Mouse (Mus musculus): ENCODE results near the gene Bola3.
A peak's percentile ranks its signal among the peaks of the same experiment; 100 is the strongest.
"Not testable (repeated sequence)": the region's sequence is repeated elsewhere in the genome, so short reads cannot be mapped to it uniquely, and the experiment has no call there.

Gene Bola3

DNA sequence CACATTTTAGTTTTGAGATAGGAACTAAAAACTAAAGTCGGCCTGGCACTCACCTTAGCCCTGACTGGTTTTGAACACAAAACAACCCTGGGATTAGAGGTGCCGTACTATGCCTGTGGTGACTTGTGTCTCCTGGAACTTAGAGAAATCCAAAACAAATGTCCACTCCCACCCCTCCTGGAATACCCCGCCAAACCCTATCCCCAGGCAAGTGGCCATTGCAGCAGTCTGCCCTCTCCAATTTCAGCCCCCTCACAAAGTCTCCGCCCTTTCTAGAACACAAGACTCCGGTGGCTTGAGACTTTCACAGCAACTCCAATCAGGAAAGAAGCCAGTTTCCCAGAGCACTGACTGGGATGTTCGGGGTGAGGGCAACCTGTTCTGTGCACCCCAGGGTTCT is at the start of gene Bola3:
Gene Bola3, plus strand, starts transcription at position 275 of the 400 bp plus-strand sequence.
- DNase-seq (ENCODE audit: low spot score in 2 of 2): no peak

GRCm38 (mm10) chr6:83300447-83301229 is 48.3 kb upstream of the Bola3 start:
- DNase-seq (ENCODE audit: low spot score in 2 of 2): no peak

- no peak for DNase-seq (ENCODE audit: low spot score in 2 of 2)
Observed at GRCm38 (mm10) chr6:83301294-83301693, 47.7 kb upstream of the Bola3 start.

GRCm38 (mm10) chr6:83302264-83302663 is 46.7 kb upstream of the Bola3 start:
- no peak for DNase-seq (ENCODE audit: low spot score in 2 of 2)

DNA sequence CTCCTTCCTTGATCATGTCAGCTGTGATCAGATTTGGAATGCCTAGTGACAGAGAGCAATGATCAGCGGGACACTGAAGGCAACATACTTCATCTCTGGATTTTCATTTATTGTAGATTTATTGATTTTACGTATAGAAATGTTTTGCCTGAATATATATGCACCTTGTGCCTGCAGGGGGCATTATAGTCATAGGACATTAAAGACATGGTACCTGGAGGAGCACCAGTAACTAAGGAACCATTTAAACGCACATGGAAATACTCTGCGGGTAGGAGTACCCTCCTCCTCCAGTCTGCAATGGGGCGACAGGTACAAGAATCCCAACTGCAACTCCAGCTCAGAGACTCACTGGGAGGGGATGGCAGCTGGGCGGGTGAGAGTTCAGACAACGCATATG is 39.9 kb upstream of the Bola3 start:
- no peak for DNase-seq (ENCODE audit: low spot score in 2 of 2)

- DNase-seq (ENCODE audit: low spot score in 2 of 2): no peak
Observed at GRCm38 (mm10) chr6:83311206-83311605, 37.7 kb upstream of the Bola3 start.

DNA sequence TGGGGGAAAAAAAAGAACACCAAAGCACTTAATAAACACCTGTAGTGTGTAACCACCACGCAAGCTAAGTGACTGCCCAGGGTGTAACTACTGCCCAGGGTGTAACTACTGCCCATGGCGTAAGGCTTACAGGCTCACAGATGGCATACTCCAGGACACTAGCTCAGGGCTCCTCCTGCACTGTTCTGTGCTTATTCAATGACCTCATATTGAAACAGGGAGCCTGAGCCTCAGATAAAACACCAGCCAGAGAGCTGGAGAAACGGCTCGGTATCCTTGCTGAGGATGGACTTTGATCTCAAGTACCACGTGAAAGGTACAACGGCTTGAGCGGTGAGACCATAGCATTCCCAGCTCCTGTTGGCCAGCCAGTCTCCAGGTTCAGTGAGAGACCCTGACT is 36.9 kb upstream of the Bola3 start:
- DNase-seq (ENCODE audit: low spot score in 2 of 2): no peak

DNA sequence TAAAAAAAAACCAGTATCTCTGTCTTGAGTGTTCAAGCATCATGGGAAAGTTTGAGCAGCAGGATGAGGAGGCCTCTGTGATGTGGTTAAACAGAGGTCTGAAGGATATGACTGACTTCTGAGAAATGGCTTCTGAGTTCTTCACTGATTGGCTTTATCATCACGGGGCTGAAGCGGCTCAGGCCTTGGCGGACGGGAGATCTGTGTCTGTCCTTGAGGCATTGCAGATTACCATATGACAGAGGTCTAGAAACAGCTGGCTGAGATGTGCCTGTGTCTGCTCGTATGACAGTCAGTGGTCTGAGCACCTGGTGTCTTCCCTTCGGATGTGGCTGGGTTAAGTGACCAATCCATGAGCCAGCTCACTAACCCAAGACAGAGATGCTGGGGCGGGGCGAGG is 36.4 kb upstream of the Bola3 start:
- DNase-seq (ENCODE audit: low spot score in 2 of 2): no peak

GRCm38 (mm10) chr6:83315293-83315692 is 33.7 kb upstream of the Bola3 start:
- DNase-seq (ENCODE audit: low spot score in 2 of 2): no peak

DNA sequence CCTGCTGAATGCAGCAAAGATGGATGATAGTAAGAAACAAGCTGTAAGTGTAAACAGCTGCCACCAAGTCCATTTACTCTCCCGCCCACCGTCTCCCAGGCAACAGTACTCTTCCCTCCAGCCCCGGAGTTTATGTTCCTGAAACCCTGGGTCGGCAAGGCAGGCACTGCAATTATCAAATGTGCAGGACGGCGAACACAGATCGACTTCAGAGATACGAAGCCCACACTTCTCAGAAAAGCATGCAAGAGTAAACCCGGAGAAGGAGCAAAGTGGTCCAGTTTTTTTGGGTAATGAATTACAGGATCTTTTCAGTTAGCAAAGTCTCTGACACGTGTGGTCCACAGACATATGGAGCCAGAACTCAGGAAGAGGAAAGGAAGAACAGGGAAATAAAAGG is 32.9 kb upstream of the Bola3 start:
- peak; percentile 41 for DNase-seq (ENCODE audit: low spot score in 2 of 2)

- DNase-seq (ENCODE audit: low spot score in 2 of 2): peak; percentile 97
Observed at GRCm38 (mm10) chr6:83317108-83317741, 31.7 kb upstream of the Bola3 start.

DNA sequence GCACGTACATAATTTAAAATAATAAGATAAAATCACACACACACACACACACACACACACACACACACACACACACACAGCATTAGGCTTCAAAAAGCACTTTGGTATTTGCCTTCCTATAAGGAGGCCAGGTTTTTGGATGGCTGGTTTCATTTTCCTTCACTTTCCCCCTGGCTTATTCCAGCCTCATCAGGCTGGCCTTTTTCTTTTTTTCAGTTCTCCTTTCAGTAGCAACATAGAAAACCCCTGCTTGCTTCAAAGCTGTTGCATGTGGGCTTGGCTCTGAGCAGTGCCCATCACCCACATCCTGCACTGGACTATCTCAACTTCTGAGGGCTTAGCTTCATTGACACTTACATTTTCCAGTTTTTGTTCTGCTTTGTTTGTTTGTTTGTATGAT is 27.0 kb upstream of the Bola3 start:
- DNase-seq (ENCODE audit: low spot score in 2 of 2): no peak

DNA sequence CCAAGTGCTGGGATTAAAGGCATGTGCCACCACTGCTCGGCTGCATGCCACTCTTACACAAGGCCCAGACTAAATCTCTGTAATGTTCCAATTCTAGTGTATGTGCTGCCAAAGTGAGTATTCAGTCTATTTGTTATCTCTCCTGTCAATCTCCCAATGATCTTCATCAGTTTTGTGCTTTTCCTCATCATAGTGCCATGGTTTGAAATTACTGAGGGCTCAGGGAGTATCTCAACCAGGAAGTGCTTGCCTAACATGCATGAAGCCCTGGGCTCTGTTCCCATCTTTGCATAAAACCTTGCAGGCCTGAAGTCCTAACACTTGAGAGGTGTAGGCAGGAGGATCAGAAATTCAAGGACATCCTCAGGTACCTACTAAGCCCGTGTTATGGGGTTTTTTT is 26.2 kb upstream of the Bola3 start:
- DNase-seq (ENCODE audit: low spot score in 2 of 2): no peak

GRCm38 (mm10) chr6:83323652-83324419 is 25.1 kb upstream of the Bola3 start:
- DNase-seq (ENCODE audit: low spot score in 2 of 2): no peak

DNA sequence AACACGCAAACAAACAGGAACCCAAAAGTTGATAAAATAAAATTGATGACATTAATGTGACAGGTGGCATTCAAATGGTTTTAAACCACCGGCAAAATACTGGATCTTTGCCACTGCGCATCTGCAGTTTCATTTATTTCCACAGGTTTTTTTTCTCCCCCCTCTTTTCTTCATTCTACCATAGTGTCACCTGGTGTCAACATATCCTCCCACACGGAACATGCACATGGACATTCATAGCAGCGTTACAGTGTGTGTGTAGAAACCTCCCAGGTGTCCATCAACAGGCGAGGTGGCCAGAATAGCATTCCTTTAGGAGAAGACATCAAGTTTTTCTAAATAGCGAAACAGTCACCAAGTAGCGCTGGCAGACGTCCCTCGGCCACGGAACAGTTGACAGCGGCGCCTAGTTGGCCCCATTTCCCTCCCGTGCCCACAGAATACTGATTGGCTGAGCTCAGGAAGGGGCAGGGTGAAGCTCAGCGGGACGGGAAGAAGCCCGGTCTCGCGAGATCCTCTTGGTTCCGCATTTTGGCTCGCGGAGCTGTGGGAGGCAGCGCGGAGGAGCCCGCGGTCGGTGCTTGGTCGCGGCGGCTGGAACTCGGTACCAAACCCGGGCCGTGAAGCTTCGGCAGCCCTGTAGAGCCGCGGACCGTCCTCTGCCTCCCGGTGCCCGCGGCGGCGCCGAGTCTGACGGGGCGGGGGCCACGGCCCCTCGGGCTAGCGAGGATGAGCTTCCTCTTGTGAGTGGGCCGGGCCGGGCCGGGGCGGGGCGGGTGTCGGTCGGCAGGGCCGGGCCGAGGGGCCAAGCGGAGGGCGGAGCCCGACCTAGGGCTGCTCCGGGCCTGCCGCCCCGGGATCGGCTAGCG is 23.2 kb upstream of the Bola3 start, which contains the start of the genes Mthfd2 and Mob1a:
Gene Mthfd2, minus strand, starts transcription at position 384 of the 869 bp plus-strand sequence.
Gene Mob1a, plus strand, starts transcription at position 492 of the 869 bp plus-strand sequence.
- DNase-seq (ENCODE audit: low spot score in 2 of 2): peak; percentile 97

DNA sequence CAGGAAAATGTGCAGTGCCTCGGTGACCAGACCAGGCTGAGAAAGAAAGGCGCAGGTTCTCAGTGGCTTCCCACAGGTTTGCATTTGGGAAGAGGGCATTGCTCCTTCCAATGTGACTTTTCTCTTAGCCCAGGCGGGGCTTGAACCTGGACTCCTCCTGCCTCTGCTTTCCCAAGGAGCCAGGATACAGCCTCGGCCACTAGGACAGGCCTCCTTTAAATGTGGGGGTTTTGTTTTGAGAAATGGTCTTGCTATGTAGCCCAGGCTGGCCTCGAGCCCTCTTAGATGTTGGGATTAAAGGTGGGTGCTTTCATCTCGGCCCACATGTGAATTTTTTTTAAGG is 22.6 kb upstream of the Bola3 start:
- no peak for DNase-seq (ENCODE audit: low spot score in 2 of 2)

GRCm38 (mm10) chr6:83326761-83327160 is 22.2 kb upstream of the Bola3 start:
- no peak for DNase-seq (ENCODE audit: low spot score in 2 of 2)

DNA sequence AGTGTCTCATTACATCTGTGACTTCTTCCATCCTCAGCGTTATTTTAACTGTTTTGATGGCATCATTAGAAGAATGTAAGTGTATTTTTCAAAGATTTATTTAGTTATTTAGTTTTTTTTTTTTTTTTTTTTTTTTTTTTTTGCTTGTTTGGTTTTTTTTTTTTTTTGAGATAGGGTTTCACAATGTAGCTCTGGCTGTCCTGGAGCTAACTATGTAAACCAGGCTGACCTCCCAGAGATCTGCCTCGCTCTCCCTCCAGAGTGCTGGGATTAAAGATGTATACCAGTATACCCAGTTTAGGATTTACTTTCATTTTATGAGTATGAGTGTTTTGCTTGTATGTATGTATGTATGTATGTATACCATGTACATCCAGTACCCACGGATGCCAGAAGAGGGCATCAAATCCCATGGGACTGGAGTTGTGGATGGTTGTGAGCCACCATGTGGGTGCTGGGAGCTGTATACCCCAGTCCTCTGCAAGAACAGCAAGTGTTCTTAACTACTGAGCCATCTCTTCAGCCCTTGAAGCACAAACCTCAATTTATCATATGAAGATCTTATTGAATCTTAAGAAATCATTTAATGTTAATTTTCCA is 21.3 kb upstream of the Bola3 start:
- DNase-seq (ENCODE audit: low spot score in 2 of 2): no peak

DNA sequence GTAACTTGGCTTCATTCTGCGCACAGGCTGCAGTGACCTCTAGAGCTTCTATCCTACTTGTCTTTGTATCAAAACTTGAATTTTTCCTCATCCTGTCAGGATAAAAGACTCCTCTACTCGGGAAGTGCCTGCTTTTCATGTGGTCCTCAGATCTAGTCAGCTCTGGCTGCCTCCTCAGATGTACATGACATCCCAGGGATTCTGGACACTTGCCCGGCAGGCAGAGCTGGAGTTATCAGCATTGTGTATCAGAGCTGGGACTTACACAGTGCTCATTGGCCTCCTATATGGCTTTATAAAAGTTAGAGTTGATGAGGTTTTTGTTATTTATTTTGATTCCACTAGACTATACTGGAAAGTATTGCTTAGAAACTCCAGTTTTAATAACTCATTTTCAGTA is 7.6 kb upstream of the Bola3 start:
- DNase-seq (ENCODE audit: low spot score in 2 of 2): no peak

DNA sequence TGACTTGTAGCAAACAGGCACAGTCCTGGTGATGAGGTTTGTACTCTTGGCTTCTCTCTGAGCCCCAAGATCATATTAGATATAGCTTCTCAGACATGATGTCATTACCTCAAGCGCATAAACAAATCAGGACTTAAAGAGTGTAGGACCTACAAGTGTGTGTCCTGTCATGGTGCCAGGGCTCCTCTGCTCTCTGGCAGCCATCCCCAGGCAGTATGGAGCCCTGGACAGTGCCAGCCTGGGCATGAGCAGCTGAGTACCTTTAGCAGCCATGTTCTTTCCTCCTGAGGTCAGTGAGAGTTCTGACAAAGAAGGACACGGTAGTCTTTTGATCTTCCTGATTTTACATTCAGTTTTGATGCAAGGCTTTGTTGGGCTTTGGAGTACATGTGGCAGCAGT is 6.0 kb upstream of the Bola3 start:
- DNase-seq (ENCODE audit: low spot score in 2 of 2): no peak

GRCm38 (mm10) chr6:83345285-83345684 is 3.7 kb upstream of the Bola3 start:
- not testable (repeated sequence) for DNase-seq (ENCODE audit: low spot score in 2 of 2)
